Mouse (Mus musculus) layer of hippocampus, adult 18-20 months (tissue): ENCODE results near the gene Olfr1352. TPM values are rescaled to one million over a fixed set of nuclear protein-coding genes. Genes with fewer than 3 reads are reported as not detected.
"Not testable (repeated sequence)": the region's sequence is repeated elsewhere in the genome, so short reads cannot be mapped to it uniquely, and the experiment has no call there.

Experiments
- DNase-seq, 2 experiments: peaks; one replicate each; pipeline ENCODE4 v3.0.0; 2022; ENCODE audit warnings: low spot score in 2 of 2
- long read RNA-seq: library from polyadenylated mRNA; stranded (forward); transcript quantifications from one replicate; pipeline ENCODE4 v2.0.0, GENCODE M21; 2021
- total RNA-seq, 2 experiments: library from RNA; stranded (reverse); gene quantifications; 2 replicates each; pipeline ENCODE4 v1.2.3; 2021

Gene Olfr1352
- not detected for total RNA-seq
- long read RNA-seq = 0 reads

DNA sequence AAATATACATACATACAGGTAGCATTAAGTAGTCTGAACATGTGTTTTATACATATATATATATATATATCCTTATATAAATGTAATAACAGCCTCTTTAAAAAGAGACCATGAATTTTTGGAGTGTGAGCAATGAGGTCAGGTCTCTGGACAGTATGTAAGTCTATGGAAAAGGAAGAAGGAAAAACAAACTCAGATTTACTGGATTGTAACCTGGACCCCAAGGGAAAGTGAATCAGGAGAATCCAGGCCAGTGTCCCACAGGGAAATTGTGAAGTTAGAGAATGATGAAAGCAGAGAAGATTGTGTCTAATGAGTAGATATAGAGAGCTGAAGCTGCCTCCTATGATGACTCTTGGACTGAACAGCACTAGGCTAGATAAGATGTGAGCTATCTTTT, at the start of gene Olfr1352:
TSS of gene Olfr1352 (plus strand) at position 301 of the 400 bp plus-strand sequence.
- DNase-seq = no peak

DNA sequence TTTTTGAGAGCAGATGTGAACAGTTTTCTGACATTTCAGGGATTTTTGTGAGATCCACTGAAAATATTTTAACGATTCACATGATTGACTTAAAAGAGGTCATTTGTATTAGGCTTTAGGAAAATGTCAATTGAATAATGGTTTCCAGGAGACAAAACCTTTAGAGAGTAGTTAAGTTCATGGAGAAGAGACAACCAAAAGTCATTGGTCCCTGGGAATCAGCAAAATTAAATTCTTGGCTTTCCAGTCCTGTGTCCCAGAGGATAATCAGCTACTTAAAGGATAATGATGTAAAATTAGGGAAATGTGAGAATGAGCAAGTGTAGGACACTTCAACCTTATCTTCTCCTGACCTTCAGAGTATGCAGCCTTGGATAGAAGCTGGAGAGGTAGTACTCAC, 30.5 kb upstream of the Olfr1352 start, which contains the start of gene Olfr8:
TSS of gene Olfr8 (plus strand) at position 301 of the 400 bp plus-strand sequence.
- DNase-seq = not testable (repeated sequence)

DNA sequence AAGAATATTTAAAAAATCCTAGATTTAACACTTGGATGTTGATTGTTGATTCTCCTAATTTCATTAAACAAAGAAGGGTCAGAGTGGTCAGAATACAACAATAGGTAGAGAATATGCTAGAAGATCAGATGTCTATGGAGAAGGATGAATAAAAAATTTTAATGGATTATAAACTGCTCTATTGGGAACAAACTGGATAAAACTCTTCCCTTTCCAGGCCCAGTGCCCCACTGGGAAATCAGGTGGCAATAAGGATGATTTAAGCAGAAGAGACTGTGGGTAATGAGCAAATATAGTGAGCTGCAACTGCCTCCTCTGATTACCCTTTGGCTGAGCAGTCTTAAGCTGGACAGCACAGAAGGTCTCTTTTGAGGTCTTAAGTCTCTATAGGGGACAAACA, 17.8 kb upstream of the Olfr1352 start, which contains the start of gene Olfr1353:
TSS of gene Olfr1353 (plus strand) at position 301 of the 400 bp plus-strand sequence.
- not testable (repeated sequence) for DNase-seq

DNA sequence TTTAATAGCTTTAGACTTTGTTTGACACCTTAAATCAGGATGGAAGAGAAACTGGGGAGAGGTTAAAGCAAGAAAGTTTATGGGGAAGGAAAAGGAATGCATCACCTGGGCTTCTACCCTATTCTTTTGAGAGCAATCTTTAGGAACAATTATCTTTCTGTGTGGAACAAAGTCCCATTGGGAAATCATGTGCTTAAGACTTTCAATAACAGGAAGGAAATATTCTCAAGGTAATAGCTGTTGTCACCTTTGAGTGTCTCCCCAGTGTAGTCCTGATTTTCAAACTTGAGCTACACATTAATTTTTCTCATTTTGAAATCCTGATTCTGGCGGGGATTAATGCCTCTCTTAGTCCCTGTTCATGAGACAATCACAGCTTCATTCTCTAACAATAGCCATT, 31.3 kb downstream of the Olfr1352 start, which contains the start of gene Olfr1351:
TSS of gene Olfr1351 (plus strand) at position 301 of the 400 bp plus-strand sequence.
- no peak for DNase-seq

DNA sequence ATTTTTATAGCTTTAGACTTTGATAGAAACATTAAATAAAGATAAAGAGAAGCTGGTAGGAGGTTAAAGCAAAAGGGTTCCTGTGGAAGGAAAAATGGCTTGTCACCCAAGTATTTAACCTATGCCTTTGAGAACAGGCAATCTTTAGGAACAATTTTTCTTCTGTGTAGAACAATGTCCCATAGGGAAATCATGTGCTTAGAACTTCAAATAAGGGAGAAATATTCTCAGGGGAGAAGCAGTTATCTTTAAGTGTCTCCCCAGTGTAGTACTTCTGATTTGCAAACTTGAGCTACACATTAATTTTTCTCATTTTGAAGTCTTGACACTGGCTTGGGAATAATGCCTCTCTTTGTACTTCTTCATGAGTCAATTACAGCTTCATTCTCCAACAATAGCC, 47.6 kb downstream of the Olfr1352 start, which contains the start of gene Olfr57:
TSS of gene Olfr57 (plus strand) at position 301 of the 400 bp plus-strand sequence.
- DNase-seq = no peak

Other genes starting within 250 kb of the Olfr1352 start
- gene Ccdc105, start 228.0 kb upstream of the Olfr1352 start, total RNA-seq = under 1 TPM; 0.56 to 0.72 TPM
- gene Slc1a6, start 200.6 kb upstream of the Olfr1352 start, total RNA-seq = 10 to 100 TPM; 11.0 to 13.7 TPM
- gene Olfr1356, start 128.9 kb upstream of the Olfr1352 start, total RNA-seq = not detected
- not detected for gene Olfr1355, start 105.5 kb upstream of the Olfr1352 start, total RNA-seq
- gene Olfr1354, start 67.9 kb upstream of the Olfr1352 start, total RNA-seq = not detected
- gene Olfr8, start 30.4 kb upstream of the Olfr1352 start, total RNA-seq = not detected
- not detected for gene Olfr1353, start 17.7 kb upstream of the Olfr1352 start, total RNA-seq
- not detected for gene Olfr1351, start 31.4 kb downstream of the Olfr1352 start, total RNA-seq
- not detected for gene Olfr57, start 47.7 kb downstream of the Olfr1352 start, total RNA-seq
- 10 to 100 TPM; 19.3 to 20.0 TPM for gene 2610008E11Rik, start 116.5 kb downstream of the Olfr1352 start, total RNA-seq
- not detected for gene Vmn2r80, start 167.7 kb downstream of the Olfr1352 start, total RNA-seq